Mouse (Mus musculus): ENCODE results near the gene Xdh. TPM values are rescaled to one million over a fixed set of nuclear protein-coding genes. Genes with fewer than 3 reads are reported as not detected.
A peak's percentile ranks its signal among the peaks of the same experiment; 100 is the strongest.

Gene Xdh
- total RNA-seq, 4 experiments from 2014 or later: 121 to 178 (median 130) TPM

GRCm38 (mm10) chr17:73942268-73942962 lies 7.6 kb downstream of the Xdh start:
- peak; percentile 70 for DNase-seq (ENCODE audit: low spot score)

GRCm38 (mm10) chr17:73941816-73942215 lies 8.2 kb downstream of the Xdh start:
- DNase-seq (ENCODE audit: low spot score): no peak

DNA sequence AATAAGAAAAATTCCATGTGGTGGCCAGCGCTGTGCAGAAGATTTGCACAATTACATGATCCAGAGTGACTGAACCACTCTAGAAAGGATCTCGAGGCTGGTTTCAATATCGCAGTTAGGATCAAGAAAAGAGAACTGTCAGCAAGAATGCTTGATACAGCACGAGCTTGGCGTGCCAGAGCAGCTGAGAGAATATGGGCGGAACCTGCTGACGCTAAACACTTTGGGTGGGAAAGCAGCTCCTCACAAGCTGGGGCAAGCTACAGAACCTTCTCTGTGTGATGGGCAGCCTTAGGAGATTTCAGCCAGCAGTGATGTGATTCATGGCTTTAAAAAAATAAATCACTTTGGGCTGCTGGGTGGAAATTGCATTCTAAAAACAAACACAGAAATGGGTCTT lies 12.9 kb downstream of the Xdh start:
- DNase-seq (ENCODE audit: low spot score): peak; percentile 24

- DNase-seq (ENCODE audit: low spot score): no peak
Measured at GRCm38 (mm10) chr17:73935163-73935562, 14.8 kb downstream of the Xdh start.

DNA sequence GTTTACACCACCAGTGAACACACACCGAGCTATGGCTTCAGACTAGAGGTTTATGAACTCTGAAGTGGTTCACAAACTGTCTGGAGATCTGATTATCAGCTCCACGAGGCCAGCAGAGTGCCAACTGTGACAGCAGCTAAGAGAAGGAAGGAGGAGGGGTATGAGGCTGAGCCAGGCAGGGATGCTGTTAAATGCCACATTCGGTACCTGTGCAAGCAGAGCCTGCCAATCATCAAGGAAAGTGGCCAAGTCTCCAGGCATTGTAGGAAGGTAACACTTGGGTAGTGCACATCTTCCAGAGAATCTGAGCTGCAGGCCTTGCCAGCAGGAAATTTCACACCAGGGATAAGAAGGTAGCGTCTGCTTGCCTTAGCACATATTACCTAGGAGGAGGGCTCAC lies 15.7 kb downstream of the Xdh start:
- no peak for DNase-seq (ENCODE audit: low spot score)

GRCm38 (mm10) chr17:73933616-73934015 lies 16.4 kb downstream of the Xdh start:
- no peak for DNase-seq (ENCODE audit: low spot score)

DNA sequence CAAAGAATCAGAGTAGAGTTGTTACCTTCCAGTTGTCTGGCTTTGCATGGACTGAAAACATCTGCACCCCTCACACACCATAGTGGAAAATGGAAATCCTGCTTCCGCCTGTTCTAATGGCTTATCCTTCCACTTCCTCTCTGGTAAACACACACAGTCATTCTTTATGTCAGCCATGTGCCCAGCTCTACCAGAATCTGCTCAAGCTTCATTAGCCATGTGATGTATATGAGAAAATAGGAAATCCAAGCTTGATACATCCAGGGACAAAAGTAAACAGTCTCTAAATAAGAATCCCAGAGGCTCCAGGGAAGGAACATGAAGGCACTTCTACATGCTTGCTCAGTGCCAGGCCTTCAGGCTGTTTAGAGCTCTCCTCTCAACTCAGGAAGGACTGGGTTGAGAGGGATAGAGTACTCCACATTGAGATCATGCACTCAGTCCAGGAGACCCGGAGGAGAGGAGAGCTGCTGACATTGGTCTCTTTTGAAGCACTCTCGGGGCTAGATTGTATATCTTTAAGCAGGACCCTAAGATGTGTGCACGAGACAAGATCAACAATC lies 17.4 kb downstream of the Xdh start:
- DNase-seq (ENCODE audit: low spot score): no peak

DNA sequence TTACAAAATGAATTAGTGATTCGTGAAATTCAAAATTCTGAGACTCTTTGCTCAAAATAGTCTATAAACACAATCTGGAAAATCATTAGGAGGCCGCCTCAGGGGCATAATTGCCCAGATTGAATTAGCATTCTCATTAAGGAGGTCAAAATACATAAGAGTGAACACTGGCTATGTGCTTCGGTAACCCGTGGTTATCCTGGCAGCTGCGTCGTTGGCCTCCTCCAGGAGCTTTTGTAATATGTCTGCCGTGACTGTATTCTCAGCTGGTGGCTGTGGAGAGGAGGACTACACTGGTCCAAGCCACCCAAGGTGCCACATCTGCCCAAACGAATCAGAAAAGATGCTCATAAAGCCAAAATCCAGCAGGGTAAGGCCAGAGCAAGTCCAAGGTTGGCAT lies 30.5 kb downstream of the Xdh start:
- no peak for DNase-seq (ENCODE audit: low spot score)

GRCm38 (mm10) chr17:73918944-73919381 lies 31.0 kb downstream of the Xdh start:
- peak; percentile 20 for DNase-seq (ENCODE audit: low spot score)

DNA sequence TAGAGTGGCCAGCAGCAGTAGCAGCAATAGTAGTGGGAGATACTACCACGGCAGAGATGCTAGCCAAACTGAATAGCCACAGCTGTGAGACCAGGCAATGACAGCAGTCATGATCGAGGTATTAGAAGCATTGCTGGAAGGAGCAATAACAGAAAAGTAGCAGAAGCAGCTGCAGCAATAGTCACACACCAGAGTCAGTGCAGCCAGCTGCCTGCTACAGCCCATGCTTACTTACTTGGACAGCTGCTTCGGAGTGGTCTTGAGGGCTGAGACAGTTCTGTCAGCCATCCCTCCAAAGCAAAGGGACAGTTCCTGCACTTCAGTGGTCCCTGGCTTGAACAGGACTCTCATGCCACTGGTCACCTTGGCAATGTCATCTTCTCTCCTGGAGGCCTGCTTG lies 31.9 kb downstream of the Xdh start:
- no peak for DNase-seq (ENCODE audit: low spot score)

DNA sequence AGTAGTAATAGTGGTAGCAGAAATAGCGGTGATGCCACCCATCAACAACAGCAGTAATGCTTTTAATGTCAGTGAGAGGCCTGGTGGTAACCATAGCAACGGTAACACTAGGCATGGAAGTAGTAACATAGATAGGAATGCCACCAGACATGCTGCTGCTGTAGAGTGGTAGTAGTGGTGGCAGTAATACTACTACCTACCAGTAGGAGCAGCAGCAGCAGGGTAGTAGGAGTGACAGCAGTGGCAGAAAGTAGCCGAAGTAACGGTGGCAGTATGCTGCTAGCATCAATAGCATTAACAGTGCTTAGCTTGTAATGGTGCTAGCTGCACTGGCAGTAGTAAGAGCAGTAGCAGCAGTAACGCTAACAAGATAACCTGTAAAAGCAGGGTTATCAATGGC lies 32.3 kb downstream of the Xdh start:
- no peak for DNase-seq (ENCODE audit: low spot score)

DNA sequence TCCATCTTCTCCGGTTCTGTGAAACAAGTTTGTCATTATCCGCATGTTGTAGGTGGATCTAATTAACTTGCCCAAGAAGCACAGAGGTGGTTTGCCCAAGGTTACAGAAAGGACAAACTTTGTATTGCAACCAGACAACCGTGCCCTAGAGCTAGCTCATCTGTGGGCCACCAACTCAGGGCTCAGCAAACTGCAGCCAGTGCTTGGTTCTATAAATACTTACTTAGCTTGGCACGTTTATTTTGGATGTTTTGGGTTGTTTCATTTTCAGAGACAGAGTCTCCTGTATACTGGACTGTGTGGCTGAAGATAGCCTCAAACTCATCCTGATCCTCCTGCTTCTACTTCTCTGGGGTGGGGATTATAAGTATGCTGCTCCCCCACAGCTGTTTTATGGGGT lies 35.3 kb downstream of the Xdh start:
- no peak for DNase-seq (ENCODE audit: low spot score)

- no peak for DNase-seq (ENCODE audit: low spot score)
Measured at GRCm38 (mm10) chr17:73906076-73906475, 43.9 kb downstream of the Xdh start.

DNA sequence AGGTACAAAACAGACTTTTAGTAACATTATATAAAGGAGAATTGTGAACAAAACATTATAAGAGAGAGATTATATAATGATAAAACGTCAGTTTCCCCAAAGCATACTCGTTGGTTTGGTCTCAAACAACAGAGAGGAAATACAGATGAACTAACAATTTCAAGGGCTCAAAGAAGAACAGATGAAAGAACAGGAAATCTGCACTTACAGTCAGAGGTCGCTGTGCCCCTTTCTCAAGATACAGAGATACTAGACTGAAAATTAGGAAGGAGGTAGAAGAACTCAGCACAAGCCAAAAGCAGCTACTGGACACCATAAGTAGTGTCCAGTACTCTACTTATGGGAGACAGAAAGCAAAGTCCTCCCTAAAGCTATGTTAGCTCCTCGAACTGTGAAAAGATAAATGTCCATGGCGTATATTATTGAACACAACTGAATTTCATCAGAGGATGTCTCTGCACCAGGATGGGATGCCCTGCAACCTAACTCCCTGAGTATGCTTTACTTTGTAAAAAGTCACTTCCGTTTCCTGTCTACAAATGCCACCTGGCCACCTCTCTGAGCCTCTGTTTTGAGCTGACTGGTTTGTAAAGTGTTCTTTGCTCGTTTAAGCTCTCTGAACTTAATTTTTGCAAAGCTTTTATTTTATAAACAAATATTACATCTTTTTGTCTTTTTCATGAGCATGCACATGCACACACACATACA lies 44.8 kb downstream of the Xdh start:
- no peak for DNase-seq (ENCODE audit: low spot score)

DNA sequence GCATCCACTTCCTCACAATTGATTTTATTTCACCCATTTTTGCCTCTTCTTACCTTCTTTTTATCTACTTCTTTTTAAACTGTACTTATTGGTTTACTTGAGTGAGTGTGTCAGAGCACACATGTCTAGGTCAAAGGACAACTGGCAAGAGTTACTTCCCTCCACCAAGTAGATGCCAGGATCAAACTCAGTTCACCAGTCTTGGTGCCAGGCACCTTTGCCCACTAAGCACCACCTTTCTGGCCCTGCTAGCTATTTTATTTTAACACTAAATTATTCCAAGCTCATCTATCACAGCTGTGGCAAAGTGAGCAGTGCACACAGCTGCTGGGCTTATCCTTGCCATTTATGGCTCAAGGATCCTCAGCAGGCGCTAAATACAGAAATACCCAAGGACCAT lies 46.9 kb downstream of the Xdh start:
- DNase-seq (ENCODE audit: low spot score): no peak

DNA sequence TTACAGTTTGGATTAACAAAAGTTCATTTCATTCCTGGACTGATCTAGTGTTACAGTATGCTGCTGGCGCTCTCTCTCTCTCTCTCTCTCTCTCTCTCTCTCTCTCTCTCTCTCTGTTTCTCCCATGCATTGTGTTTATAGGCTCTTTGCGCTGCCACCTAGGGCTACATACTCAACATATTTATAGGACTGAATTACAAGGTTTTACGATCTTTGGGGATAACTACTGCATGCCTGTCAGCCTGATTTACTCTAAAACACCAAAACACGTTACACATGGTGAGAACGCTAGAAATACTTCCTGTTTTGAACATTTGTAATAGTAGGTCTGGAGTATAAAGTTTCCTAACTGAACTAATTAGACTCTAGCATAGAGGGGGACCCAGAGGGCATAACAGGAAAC lies 47.8 kb downstream of the Xdh start:
- no peak for DNase-seq (ENCODE audit: low spot score)

DNA sequence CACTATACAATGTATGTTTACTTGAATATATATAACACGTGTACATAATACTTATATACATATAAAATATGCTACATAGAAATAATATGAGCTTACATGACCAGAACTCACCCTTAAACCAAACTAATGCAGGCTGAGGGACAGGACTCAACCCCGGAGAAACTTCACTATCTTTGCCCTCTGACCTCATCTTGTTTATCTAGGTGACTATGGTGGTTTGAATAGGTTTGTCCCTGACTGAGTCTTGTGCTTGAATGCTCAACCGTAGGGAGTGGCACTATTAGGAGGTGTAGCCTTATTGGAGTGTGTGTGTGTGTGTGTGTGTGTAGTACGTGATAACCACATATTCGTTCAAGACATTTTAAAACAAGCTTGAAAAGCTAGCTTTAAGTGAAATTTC lies 55.6 kb downstream of the Xdh start:
- DNase-seq (ENCODE audit: low spot score): no peak

DNA sequence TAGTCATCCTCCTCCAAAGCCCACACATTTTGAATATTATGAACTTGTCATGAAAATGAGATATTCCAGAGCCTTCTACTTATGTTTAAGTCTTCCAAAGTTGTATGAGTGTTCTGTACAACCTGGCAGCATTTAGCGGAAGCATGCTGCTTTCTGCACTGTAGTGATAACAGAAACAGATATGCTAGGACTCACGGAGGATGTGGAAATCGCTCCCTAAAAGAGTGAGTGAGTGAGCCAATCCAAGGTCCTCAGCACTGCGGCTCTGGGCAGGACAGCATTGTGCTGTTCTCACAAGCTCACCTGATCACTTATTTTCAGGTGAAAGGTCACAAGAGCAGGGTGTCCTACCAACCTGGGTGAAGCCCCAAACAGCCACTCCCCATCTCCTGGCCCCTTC lies 56.2 kb downstream of the Xdh start:
- DNase-seq (ENCODE audit: low spot score): no peak

DNA sequence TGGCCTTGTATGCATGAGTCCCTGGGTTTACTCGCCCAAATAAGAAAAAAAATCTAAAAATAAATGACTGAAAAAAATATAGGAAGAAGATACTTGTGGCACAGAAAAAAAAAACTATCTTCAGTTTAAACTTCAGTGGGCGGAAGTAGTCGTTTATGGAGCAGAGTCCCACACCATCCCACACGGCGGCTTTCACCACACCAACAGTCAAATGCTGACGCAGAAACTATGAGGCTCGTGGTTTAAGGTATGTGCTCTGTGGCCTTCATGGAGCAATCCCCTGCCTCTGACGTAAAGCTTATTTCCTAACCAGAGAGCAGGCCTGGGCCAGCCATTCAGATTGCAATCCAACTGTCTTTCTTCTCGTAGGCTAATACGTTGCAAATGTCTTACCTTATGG lies 56.8 kb downstream of the Xdh start:
- DNase-seq (ENCODE audit: low spot score): no peak

DNA sequence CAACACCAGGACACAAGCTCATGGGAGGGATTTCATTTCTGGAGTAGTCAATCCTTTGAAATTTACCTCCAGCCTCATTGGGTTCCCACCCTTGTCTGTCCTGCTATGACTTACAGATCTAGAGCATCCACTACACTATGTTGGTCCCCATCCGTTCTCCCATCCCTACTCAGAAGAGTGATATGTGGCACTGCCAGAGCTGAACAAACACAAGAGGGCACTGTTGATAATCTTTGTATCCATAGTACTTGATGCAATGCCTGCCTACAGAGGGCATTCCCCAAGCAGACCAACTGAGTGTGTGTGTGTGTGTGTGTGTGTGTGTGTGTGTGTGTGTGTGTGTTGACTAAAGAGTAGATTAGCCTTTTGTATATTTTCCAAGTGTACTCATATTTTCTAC lies 58.4 kb downstream of the Xdh start:
- DNase-seq (ENCODE audit: low spot score): no peak

DNA sequence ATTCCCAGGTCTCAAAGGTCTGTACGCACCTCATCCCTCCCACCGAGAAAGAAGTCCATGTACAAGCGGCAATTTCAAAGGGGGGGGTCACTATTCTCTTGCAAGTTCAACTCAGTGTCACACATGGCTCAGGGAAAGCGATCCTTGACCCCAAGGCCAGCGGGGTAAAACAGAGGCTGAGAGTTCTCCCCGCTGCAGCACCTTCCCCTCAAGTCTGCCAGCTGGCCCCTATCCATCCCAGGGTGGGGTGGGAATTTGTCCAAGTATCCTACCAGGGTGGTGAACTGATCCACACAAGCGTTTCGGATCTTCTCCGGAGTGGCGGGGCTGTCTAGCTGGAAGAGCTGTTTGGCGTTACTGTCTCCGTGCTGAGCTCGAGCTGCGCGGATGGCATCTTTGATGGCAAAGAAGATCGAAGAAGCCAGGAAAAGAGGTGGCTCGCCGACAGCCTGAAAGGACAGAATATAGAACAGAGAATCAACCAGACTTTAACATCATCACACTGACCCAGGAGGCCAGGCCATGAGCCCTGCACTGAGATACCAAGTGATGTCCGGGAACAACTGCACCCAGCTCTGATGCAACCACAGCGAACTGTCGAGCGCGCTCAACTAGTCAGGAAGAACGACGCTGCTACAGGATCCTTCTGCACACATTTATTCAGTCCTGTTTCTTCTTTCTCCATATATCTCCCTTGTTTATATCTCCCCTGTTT lies 63.8 kb downstream of the Xdh start:
- DNase-seq (ENCODE audit: low spot score): no peak

DNA sequence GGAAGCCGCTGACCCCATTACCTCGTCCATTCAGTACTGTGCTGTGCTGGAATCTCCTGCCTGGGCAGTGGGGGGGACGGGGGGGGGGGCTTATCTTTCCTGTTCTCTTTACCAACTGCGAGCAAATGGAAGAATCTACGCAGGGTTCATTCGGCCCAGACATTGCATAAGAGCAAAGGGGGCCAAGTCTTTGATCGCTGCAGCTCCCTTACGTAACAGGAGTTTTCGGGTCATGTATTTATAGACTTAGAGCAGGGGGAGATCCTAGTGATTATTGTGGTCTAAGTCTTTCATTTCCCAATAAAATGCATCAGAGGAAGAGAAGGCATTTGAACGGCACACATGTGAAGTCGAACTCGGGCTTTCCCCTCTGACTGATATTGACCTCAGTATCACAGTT lies 66.7 kb downstream of the Xdh start:
- no peak for DNase-seq (ENCODE audit: low spot score)

GRCm38 (mm10) chr17:73882194-73882593 lies 67.8 kb downstream of the Xdh start:
- peak; percentile 82 for DNase-seq (ENCODE audit: low spot score)

Data from heart, adult 8-10 months (tissue).